Mouse (Mus musculus): ENCODE measurements around the gene Prkn. TPM values are rescaled to one million over a fixed set of nuclear protein-coding genes. Genes with fewer than 3 reads are reported as not detected.

The Prkn gene
- total and polyA plus RNA-seq, 2 experiments from 2014 or later, result 6.2 to 6.8 TPM

DNA sequence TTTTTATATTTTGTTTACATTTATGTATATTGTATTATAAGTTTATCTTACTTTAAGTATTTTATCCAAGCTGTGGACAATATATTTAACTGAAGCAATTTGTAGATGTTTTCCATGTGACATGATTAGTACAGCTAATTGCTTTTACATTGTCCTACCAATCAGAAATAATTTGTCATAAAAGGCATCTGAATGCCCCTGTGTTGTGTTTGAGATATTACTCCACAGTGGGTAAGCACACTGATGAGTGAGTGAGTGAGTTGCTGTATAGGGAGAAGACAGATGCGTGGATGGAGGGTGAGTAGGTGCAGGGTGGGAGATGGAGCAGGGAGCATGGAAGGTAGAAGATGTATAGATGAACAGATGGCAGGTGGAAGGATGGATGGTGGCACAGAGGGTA lies 218.8 kb downstream of the Prkn start:
- Histone ChIP-seq H3K4me2 (ENCODE audit: low read depth) (no peak overlapping the region), H3K27me3 (ENCODE audit: insufficient read depth, low read length) (no peaks in the 10 kb centered on the region), H3K4me3 (ENCODE audit: low read depth, low read length) (no peak overlapping the region), H3K27ac (ENCODE audit: low read depth, low read length) (no peak overlapping the region), H3K9ac (no peak overlapping the region), H3K9me3 (ENCODE audit: low read length) (no peaks in the 10 kb centered on the region), H3K4me1 (ENCODE audit: insufficient read depth) (no peaks in the 10 kb centered on the region), H3K36me3 (ENCODE audit: insufficient read depth) (no peaks in the 10 kb centered on the region)
- TF ChIP-seq CTCF (IDR thresholded peaks at IDR 0.05; ENCODE audit: low read depth), result no peak
- ATAC-seq, result no peak
- no peak for DNase-seq
- 85% methylated on average over 1 of the region's 1 CpGs for WGBS

DNA sequence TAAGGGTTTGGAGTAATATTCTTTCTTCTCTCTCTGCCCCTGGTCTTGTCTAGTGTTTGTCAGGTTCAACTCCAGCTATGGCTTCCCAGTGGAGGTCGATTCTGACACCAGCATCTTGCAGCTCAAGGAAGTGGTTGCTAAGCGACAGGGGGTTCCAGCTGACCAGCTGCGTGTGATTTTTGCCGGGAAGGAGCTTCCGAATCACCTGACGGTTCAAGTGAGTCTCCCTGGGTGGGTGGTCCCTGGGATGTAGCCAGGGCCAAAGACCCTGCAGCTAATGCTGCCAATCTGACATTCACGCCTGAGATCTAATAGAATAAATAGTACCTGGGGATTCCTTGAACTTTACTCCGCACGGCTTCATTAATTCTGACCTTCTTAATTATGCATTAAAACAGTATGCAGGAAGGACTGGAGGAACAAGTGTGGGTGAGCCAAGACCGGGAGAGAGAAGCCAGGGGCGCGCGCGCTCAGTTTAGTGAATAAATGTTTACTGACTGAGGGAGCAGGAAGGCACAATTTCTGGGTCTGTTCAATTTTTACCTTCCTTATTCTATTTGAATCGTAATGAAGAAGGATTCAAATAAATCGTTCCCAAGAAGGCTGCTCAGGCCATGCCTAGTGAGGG lies 227.0 kb downstream of the Prkn start:
- no peaks in the 10 kb centered on the region for H3K27me3 ChIP-seq (ENCODE audit: insufficient read depth, low read length)
- no peaks in the 10 kb centered on the region for H3K9me3 ChIP-seq (ENCODE audit: low read length)
- peak; percentile 25 for DNase-seq
- peaks cover 10% of the 10 kb centered on the region for H3K4me1 ChIP-seq (ENCODE audit: insufficient read depth)
- peak overlapping the region; percentile 36 for H3K4me2 ChIP-seq (ENCODE audit: low read depth)
- no peak for TF ChIP-seq CTCF (IDR thresholded peaks at IDR 0.05; ENCODE audit: low read depth)
- WGBS, result 5% methylated on average over 16 of the region's 16 CpGs
- ATAC-seq, result peak; percentile 16
- no peaks in the 10 kb centered on the region for H3K36me3 ChIP-seq (ENCODE audit: insufficient read depth)
- H3K4me3 ChIP-seq (ENCODE audit: low read depth, low read length), result no peak overlapping the region; the same call in 1 of the 2 replicates
- 0 out of 2 replicates have a peak overlapping the region, but pooled peaks have one; percentile 14 for H3K9ac ChIP-seq
- 0 out of 2 replicates have a peak overlapping the region, but pooled peaks have one; percentile 16 for H3K27ac ChIP-seq (ENCODE audit: low read depth, low read length)

DNA sequence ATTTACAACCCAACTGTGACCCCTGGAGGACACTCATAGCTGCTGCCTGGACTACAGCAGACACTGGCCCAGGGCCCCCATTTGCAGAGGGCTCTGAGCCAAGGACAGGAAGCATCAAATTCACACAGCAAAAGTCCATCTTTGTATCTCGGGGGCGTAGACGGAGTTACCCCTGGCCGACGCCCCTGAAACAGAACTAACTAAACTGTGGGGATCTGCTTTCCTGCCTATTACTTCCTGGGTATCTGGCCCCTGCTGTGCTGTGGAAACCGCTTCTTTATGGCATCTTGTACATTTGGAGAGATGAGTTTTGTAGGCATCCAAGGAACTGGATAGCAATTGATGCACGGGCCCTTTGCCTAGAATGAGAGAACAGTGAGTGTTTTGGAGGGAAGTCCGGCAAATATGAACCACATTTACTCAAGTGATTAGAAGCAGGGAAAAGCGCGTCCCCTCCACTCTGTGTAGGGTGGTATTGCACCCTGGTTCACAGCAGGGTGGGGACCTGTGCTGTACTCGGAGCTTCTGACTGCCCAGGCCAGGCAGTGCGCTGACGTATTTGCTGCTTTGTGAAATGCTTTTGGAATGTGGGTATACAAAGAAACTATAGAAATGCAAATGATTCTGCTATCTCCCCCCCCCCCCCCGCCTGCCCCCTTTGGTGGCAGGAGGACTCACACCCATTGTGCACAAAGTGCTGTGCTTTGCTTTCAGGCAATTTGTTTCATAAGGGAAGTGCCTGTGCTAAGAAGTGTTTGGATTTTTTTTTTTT lies 227.7 kb downstream of the Prkn start:
- 5% methylated on average over 14 of the region's 14 CpGs for WGBS
- 0 out of 2 replicates have a peak overlapping the region, but pooled peaks have one; percentile 14 for H3K9ac ChIP-seq
- no peaks in the 10 kb centered on the region for H3K9me3 ChIP-seq (ENCODE audit: low read length)

DNA sequence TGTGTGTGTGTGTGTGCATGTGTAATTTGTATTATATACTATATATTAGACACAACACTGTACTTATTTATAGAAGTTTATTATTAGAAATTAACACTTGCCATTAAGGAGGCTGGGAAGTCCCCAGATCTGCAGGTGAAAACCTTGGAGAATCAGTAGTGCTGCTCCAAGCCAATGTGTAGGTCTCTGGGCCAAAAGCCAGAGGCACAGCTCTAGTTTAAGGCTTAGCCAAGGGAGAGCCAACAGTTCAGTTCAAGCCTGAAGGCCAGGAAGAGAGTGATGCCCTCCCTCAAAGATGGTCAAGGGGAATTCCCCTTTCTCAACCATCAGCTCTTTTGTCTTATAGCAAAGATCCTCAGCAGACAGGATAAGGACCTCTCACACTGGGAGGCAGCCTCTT lies 230.8 kb downstream of the Prkn start:
- TF ChIP-seq CTCF (IDR thresholded peaks at IDR 0.05; ENCODE audit: low read depth), result no peak
- no peak overlapping the region for H3K4me3 ChIP-seq (ENCODE audit: low read depth, low read length)
- H3K4me1 ChIP-seq (ENCODE audit: insufficient read depth), result peaks cover 10% of the 10 kb centered on the region
- H3K36me3 ChIP-seq (ENCODE audit: insufficient read depth), result no peaks in the 10 kb centered on the region
- H3K9me3 ChIP-seq (ENCODE audit: low read length), result no peaks in the 10 kb centered on the region
- no peaks in the 10 kb centered on the region for H3K27me3 ChIP-seq (ENCODE audit: insufficient read depth, low read length)
- no peak overlapping the region for H3K4me2 ChIP-seq (ENCODE audit: low read depth)
- H3K27ac ChIP-seq (ENCODE audit: low read depth, low read length), result no peak overlapping the region
- ATAC-seq (no peak), DNase-seq (no peak)
- no peak overlapping the region for H3K9ac ChIP-seq

More for the DNA sequence above, 227.7 kb downstream of the Prkn start:
- H3K4me3 ChIP-seq (ENCODE audit: low read depth, low read length), result peak overlapping the region; percentile 14; the same call in 1 of the 2 replicates
- no peaks in the 10 kb centered on the region for H3K27me3 ChIP-seq (ENCODE audit: insufficient read depth, low read length)
- H3K36me3 ChIP-seq (ENCODE audit: insufficient read depth), result no peaks in the 10 kb centered on the region
- H3K4me2 ChIP-seq (ENCODE audit: low read depth), result peak overlapping the region; percentile 36
- no peak overlapping the region for H3K27ac ChIP-seq (ENCODE audit: low read depth, low read length)
- peaks cover 10% of the 10 kb centered on the region for H3K4me1 ChIP-seq (ENCODE audit: insufficient read depth)
- peak; percentile 66 for DNase-seq
- ATAC-seq, result peak; percentile 83
- peak; percentile 59 for TF ChIP-seq CTCF (IDR thresholded peaks at IDR 0.05; ENCODE audit: low read depth)

GRCm38 (mm10) chr17:11076319-11076903 lies 236.2 kb downstream of the Prkn start:
- Histone ChIP-seq H3K9ac (no peak overlapping the region), H3K4me3 (ENCODE audit: low read depth, low read length) (no peak overlapping the region), H3K4me2 (ENCODE audit: low read depth) (no peak overlapping the region), H3K27ac (ENCODE audit: low read depth, low read length) (no peak overlapping the region), H3K36me3 (ENCODE audit: insufficient read depth) (no peaks in the 10 kb centered on the region), H3K4me1 (ENCODE audit: insufficient read depth) (peaks cover 10% of the 10 kb centered on the region; the same call in 1 of the 2 replicates), H3K9me3 (ENCODE audit: low read length) (no peaks in the 10 kb centered on the region), H3K27me3 (ENCODE audit: insufficient read depth, low read length) (no peaks in the 10 kb centered on the region)
- DNase-seq (peak; percentile 88), ATAC-seq (peak; percentile 81)
- TF ChIP-seq CTCF (IDR thresholded peaks at IDR 0.05; ENCODE audit: low read depth), result no peak
- WGBS, result 12% methylated on average over 6 of the region's 6 CpGs

GRCm38 (mm10) chr17:11086492-11086891 lies 246.3 kb downstream of the Prkn start:
- ATAC-seq, result no peak
- Histone ChIP-seq H3K4me1 (ENCODE audit: insufficient read depth) (0 out of 2 replicates have a peak, but pooled peaks cover 4% of the 10 kb centered on the region), H3K27ac (ENCODE audit: low read depth, low read length) (no peak overlapping the region), H3K36me3 (ENCODE audit: insufficient read depth) (no peaks in the 10 kb centered on the region), H3K9ac (no peak overlapping the region), H3K4me2 (ENCODE audit: low read depth) (no peak overlapping the region), H3K27me3 (ENCODE audit: insufficient read depth, low read length) (no peaks in the 10 kb centered on the region), H3K4me3 (ENCODE audit: low read depth, low read length) (no peak overlapping the region), H3K9me3 (ENCODE audit: low read length) (no peaks in the 10 kb centered on the region)
- DNase-seq, result no peak
- TF ChIP-seq CTCF (IDR thresholded peaks at IDR 0.05; ENCODE audit: low read depth), result no peak
- WGBS, result 43% methylated on average over 1 of the region's 1 CpGs

- no peak overlapping the region for H3K4me2 ChIP-seq (ENCODE audit: low read depth)
- WGBS, result 75% methylated on average over 5 of the region's 5 CpGs
- no peak overlapping the region for H3K4me3 ChIP-seq (ENCODE audit: low read depth, low read length)
- no peak for TF ChIP-seq CTCF (IDR thresholded peaks at IDR 0.05; ENCODE audit: low read depth)
- no peaks in the 10 kb centered on the region for H3K9me3 ChIP-seq (ENCODE audit: low read length)
- H3K36me3 ChIP-seq (ENCODE audit: insufficient read depth), result no peaks in the 10 kb centered on the region
- H3K4me1 ChIP-seq (ENCODE audit: insufficient read depth), result 0 out of 2 replicates have a peak, but pooled peaks cover 4% of the 10 kb centered on the region
- DNase-seq, result no peak
- no peak for ATAC-seq
- H3K27ac ChIP-seq (ENCODE audit: low read depth, low read length), result no peak overlapping the region
- no peaks in the 10 kb centered on the region for H3K27me3 ChIP-seq (ENCODE audit: insufficient read depth, low read length)
- H3K9ac ChIP-seq, result no peak overlapping the region
Measured at GRCm38 (mm10) chr17:11087088-11087487, 246.9 kb downstream of the Prkn start.

Measured in forebrain, postnatal 0 days (tissue).